Mouse (Mus musculus): Measurements from ENCODE around the gene Bphl. TPM values are rescaled to one million over a fixed set of nuclear protein-coding genes. Genes with fewer than 3 reads are reported as not detected.

Gene Bphl
- total RNA-seq, 1 experiment, result 9.6 TPM

GRCm38 (mm10) chr13:34038901-34039341 is 1.5 kb downstream of the Bphl start:
- TF ChIP-seq ZC3H11A (IDR thresholded peaks at IDR 0.05; ENCODE audit: borderline replicate concordance, low read depth, low read length), result no peak
- no peak for TF ChIP-seq MAFK (IDR thresholded peaks at IDR 0.05; ENCODE audit: insufficient read depth, low read depth, low read length)
- no peak for TF ChIP-seq HCFC1 (IDR thresholded peaks at IDR 0.05; ENCODE audit: borderline replicate concordance, insufficient read depth, low read length)
- TF ChIP-seq CHD2 (IDR thresholded peaks at IDR 0.05; ENCODE audit: low read depth, low read length), result no peak
- TF ChIP-seq ZNF384 (IDR thresholded peaks at IDR 0.05; ENCODE audit: low read depth, low read length), result no peak
- H3K4me1 ChIP-seq (ENCODE audit: control insufficient read depth in 2 of 2, insufficient read depth in 2 of 2, low read length in 2 of 2, poor library complexity in 1 of 2), result peaks cover 4 to 7% of the 10 kb centered on the region in 2 experiments; a peak in 1 of 4 replicates
- H3K9me3 ChIP-seq (ENCODE audit: control insufficient read depth, insufficient read depth, low read depth, low read length), result no peaks in the 10 kb centered on the region
- H3K9ac ChIP-seq (ENCODE audit: insufficient read depth, low read depth, low read length, poor library complexity, severe bottlenecking), result no peak overlapping the region
- DNase-seq (ENCODE audit: low read depth, low spot score), result no peak
- 0 out of 2 replicates have a peak, but pooled peaks cover 1% of the 10 kb centered on the region for H3K36me3 ChIP-seq (ENCODE audit: control insufficient read depth, insufficient read depth, low read length, poor library complexity, severe bottlenecking)
- no peak overlapping the region for H3K27ac ChIP-seq (ENCODE audit: insufficient read depth, low read depth, low read length, poor library complexity, severe bottlenecking)
- in situ Hi-C loops (cut with MboI; ENCODE audit: low sequenced_read_pairs in 2 of 2, unreplicated experiment in 2 of 2), result no loop called here
- H3K4me3 ChIP-seq (ENCODE audit: insufficient read depth in 1 of 2, low read depth in 1 of 2, low read length in 2 of 2, poor library complexity in 1 of 2, severe bottlenecking in 1 of 2), result 0 out of 4 replicates have a peak overlapping the region, but pooled peaks of 1 of the 2 experiments have one; percentile 94

GRCm38 (mm10) chr13:34040091-34040490 is 2.7 kb downstream of the Bphl start:
- Histone ChIP-seq H3K4me1 (ENCODE audit: control insufficient read depth in 2 of 2, insufficient read depth in 2 of 2, low read length in 2 of 2, poor library complexity in 1 of 2) (peaks cover 6 to 7% of the 10 kb centered on the region in 2 experiments; a peak in 1 of 4 replicates), H3K9ac (ENCODE audit: insufficient read depth, low read depth, low read length, poor library complexity, severe bottlenecking) (no peak overlapping the region), H3K27ac (ENCODE audit: insufficient read depth, low read depth, low read length, poor library complexity, severe bottlenecking) (no peak overlapping the region), H3K4me3 (ENCODE audit: insufficient read depth in 1 of 2, low read depth in 1 of 2, low read length in 2 of 2, poor library complexity in 1 of 2, severe bottlenecking in 1 of 2) (no peak overlapping the region), H3K9me3 (ENCODE audit: control insufficient read depth, insufficient read depth, low read depth, low read length) (no peaks in the 10 kb centered on the region), H3K36me3 (ENCODE audit: control insufficient read depth, insufficient read depth, low read length, poor library complexity, severe bottlenecking) (no peaks in the 10 kb centered on the region)
- DNase-seq (ENCODE audit: low read depth, low spot score), result no peak
- TF ChIP-seq MAFK (IDR thresholded peaks at IDR 0.05; ENCODE audit: insufficient read depth, low read depth, low read length), result no peak
- in situ Hi-C loops (cut with MboI; ENCODE audit: low sequenced_read_pairs in 2 of 2, unreplicated experiment in 2 of 2), result no loop called here

DNA sequence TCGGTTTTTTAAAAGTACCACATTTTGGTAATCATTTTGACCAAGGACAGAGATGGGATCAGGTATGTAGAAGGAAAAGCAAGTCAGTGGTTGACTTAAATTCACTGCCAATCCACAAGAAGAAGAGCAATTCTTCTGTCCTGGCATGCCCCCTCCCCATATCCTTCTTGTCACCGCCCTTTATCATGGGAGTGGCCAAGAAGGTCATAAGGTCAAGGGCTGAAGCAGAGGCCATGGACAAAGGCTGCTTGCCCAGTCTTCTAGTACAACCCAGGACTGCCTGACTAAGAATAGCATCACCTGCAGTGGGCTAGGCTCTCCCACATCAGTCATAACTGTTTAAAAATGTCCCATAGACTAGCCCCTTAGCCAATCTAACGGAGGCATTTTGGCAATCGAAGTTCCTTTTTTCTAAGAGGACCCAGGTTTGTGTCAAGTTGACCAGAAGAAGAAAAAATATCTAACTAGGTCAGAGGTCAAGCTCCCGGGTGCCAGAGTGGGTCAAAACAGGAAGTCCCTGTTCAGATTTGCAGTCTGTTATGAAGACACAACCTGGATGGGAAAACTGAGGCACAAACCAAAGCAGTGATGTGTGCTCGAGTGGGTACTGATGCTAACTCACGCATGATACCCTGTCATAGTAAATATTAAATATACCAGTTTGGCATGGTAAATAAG is 6.5 kb downstream of the Bphl start:
- H3K4me1 ChIP-seq (ENCODE audit: control insufficient read depth in 2 of 2, insufficient read depth in 2 of 2, low read length in 2 of 2, poor library complexity in 1 of 2), result peaks cover 2 to 4% of the 10 kb centered on the region in 2 experiments; a peak in 1 of 4 replicates
- H3K36me3 ChIP-seq (ENCODE audit: control insufficient read depth, insufficient read depth, low read length, poor library complexity, severe bottlenecking), result no peaks in the 10 kb centered on the region; the same call in 1 of the 2 replicates
- H3K4me3 ChIP-seq (ENCODE audit: insufficient read depth in 1 of 2, low read depth in 1 of 2, low read length in 2 of 2, poor library complexity in 1 of 2, severe bottlenecking in 1 of 2), result no peak overlapping the region
- in situ Hi-C loops (cut with MboI; ENCODE audit: low sequenced_read_pairs in 2 of 2, unreplicated experiment in 2 of 2), result no loop called here
- no peak overlapping the region for H3K27ac ChIP-seq (ENCODE audit: insufficient read depth, low read depth, low read length, poor library complexity, severe bottlenecking)
- TF ChIP-seq ZNF384 (IDR thresholded peaks at IDR 0.05; ENCODE audit: low read depth, low read length), result no peak
- TF ChIP-seq CHD2 (IDR thresholded peaks at IDR 0.05; ENCODE audit: low read depth, low read length), result no peak
- no peak for TF ChIP-seq HCFC1 (IDR thresholded peaks at IDR 0.05; ENCODE audit: borderline replicate concordance, insufficient read depth, low read length)
- no peak for TF ChIP-seq MAFK (IDR thresholded peaks at IDR 0.05; ENCODE audit: insufficient read depth, low read depth, low read length)
- no peak for TF ChIP-seq ZC3H11A (IDR thresholded peaks at IDR 0.05; ENCODE audit: borderline replicate concordance, low read depth, low read length)
- no peak for DNase-seq (ENCODE audit: low read depth, low spot score)
- no peaks in the 10 kb centered on the region for H3K9me3 ChIP-seq (ENCODE audit: control insufficient read depth, insufficient read depth, low read depth, low read length)
- no peak overlapping the region for H3K9ac ChIP-seq (ENCODE audit: insufficient read depth, low read depth, low read length, poor library complexity, severe bottlenecking)

- no peak for DNase-seq (ENCODE audit: low read depth, low spot score)
- H3K4me1 ChIP-seq (ENCODE audit: control insufficient read depth in 2 of 2, insufficient read depth in 2 of 2, low read length in 2 of 2, poor library complexity in 1 of 2), result peaks cover 2 to 4% of the 10 kb centered on the region in 2 experiments; a peak in 1 of 4 replicates
- no peak overlapping the region for H3K4me3 ChIP-seq (ENCODE audit: insufficient read depth in 1 of 2, low read depth in 1 of 2, low read length in 2 of 2, poor library complexity in 1 of 2, severe bottlenecking in 1 of 2)
- H3K36me3 ChIP-seq (ENCODE audit: control insufficient read depth, insufficient read depth, low read length, poor library complexity, severe bottlenecking), result no peaks in the 10 kb centered on the region; the same call in 1 of the 2 replicates
- H3K9ac ChIP-seq (ENCODE audit: insufficient read depth, low read depth, low read length, poor library complexity, severe bottlenecking), result no peak overlapping the region
- in situ Hi-C loops (cut with MboI; ENCODE audit: low sequenced_read_pairs in 2 of 2, unreplicated experiment in 2 of 2), result no loop called here
- no peak overlapping the region for H3K27ac ChIP-seq (ENCODE audit: insufficient read depth, low read depth, low read length, poor library complexity, severe bottlenecking)
- TF ChIP-seq CHD2 (IDR thresholded peaks at IDR 0.05; ENCODE audit: low read depth, low read length) (no peak), ZC3H11A (IDR thresholded peaks at IDR 0.05; ENCODE audit: borderline replicate concordance, low read depth, low read length) (no peak), MAFK (IDR thresholded peaks at IDR 0.05; ENCODE audit: insufficient read depth, low read depth, low read length) (no peak), ZNF384 (IDR thresholded peaks at IDR 0.05; ENCODE audit: low read depth, low read length) (no peak), HCFC1 (IDR thresholded peaks at IDR 0.05; ENCODE audit: borderline replicate concordance, insufficient read depth, low read length) (no peak)
- H3K9me3 ChIP-seq (ENCODE audit: control insufficient read depth, insufficient read depth, low read depth, low read length), result no peaks in the 10 kb centered on the region
Measured at GRCm38 (mm10) chr13:34045511-34046249, 8.3 kb downstream of the Bphl start.
